Mouse (Mus musculus) midbrain, embryonic 12.5 days (tissue): Measurements from ENCODE around the gene Apbb1. TPM values are rescaled to one million over a fixed set of nuclear protein-coding genes. Genes with fewer than 3 reads are reported as not detected.

ENCODE experiments used
- ATAC-seq: fragments of 200-750 bp; cut with Nextera tagmentation; 2 replicates; pipeline ENCODE4 v1.8.0; 2017; ENCODE audit warnings: low read depth, moderate TSS enrichment, moderate library complexity; ENCODE audit not compliant: low FRiP score
- H3K27ac ChIP-seq: fragments of 300-500 bp; sonication (generic); replicated peaks from 2 replicates; pipeline ENCODE4 v1.5.1; 2016; ENCODE audit warnings: mild to moderate bottlenecking
- H3K27me3 ChIP-seq: fragments of 300-500 bp; sonication (generic); 2 replicates; pipeline ENCODE4 v1.6.1; 2016; ENCODE audit warnings: mild to moderate bottlenecking
- H3K36me3 ChIP-seq: fragments of 300-500 bp; sonication (generic); 2 replicates; pipeline ENCODE4 v1.6.1; 2016
- H3K4me1 ChIP-seq: fragments of 300-500 bp; sonication (generic); 2 replicates; pipeline ENCODE4 v1.6.1; 2016
- H3K4me2 ChIP-seq: fragments of 300-500 bp; sonication (generic); replicated peaks from 2 replicates; pipeline ENCODE4 v1.6.1; 2016; ENCODE audit warnings: mild to moderate bottlenecking, moderate library complexity
- H3K4me3 ChIP-seq: fragments of 300-500 bp; sonication (generic); 2 replicates; pipeline ENCODE4 v1.5.1; 2016; ENCODE audit warnings: mild to moderate bottlenecking
- H3K9ac ChIP-seq: fragments of 300-500 bp; sonication (generic); replicated peaks from 2 replicates; pipeline ENCODE4 v1.6.1; 2016; ENCODE audit warnings: mild to moderate bottlenecking, moderate library complexity
- H3K9me3 ChIP-seq: fragments of 300-500 bp; sonication (generic); 2 replicates; pipeline ENCODE4 v1.6.1; 2016; ENCODE audit warnings: mild to moderate bottlenecking
- WGBS: fragments of 180-500 bp; shearing (Covaris S2); methylation state at CpG from one replicate; pipeline ENCODE4 v1.1.7; 2016; 5-methylcytosine and 5-hydroxymethylcytosine counted together
- polyA plus RNA-seq: library from polyadenylated mRNA; unstranded; fragments of >200 nt; fragmentation: Nextera tagmentation; extraction: Ambion mirVana; gene quantifications from 2 replicates; pipeline ENCODE4 v1.2.1, GENCODE M21; 2016

Apbb1 gene
- polyA plus RNA-seq, 1 experiment from 2014 or later = 166 TPM

DNA sequence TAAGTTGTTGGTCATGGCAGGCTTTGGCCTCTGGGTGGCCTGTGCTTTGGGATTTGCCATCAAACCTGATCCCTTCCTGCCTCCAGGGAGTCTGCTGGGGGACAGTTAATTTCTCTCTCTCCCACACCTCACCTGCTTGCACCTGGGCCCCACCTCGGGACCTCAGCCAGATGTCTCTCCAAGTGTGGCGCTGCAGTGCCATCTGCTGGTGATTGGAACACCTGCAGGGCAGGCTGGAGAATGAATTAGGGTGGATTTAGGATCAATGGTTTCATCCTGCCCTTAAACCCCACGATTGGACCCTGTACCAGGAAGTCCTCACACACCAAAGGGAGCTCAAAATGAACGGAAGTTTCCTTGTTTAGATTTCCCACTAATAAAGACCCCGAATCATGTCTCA lies 66.3 kb downstream of the Apbb1 start:
- 11% methylated on average over 5 of the region's 5 CpGs for WGBS
- Histone ChIP-seq H3K36me3 (no peaks in the 10 kb centered on the region), H3K9ac (no peak overlapping the region), H3K4me1 (peaks cover 5% of the 10 kb centered on the region; the same call in 1 of the 2 replicates), H3K27me3 (peaks cover 61% of the 10 kb centered on the region), H3K27ac (no peak overlapping the region), H3K4me2 (no peak overlapping the region), H3K9me3 (no peaks in the 10 kb centered on the region), H3K4me3 (no peak overlapping the region)
- peak; percentile 31; the same call in 1 of the 2 replicates for ATAC-seq

GRCm38 (mm10) chr7:105514561-105514960 lies 66.9 kb downstream of the Apbb1 start:
- H3K4me2 ChIP-seq = no peak overlapping the region
- H3K27ac ChIP-seq = no peak overlapping the region
- 76% methylated on average over 5 of the region's 5 CpGs for WGBS
- no peak overlapping the region for H3K9ac ChIP-seq
- no peaks in the 10 kb centered on the region for H3K36me3 ChIP-seq
- peaks cover 5% of the 10 kb centered on the region; the same call in 1 of the 2 replicates for H3K4me1 ChIP-seq
- H3K4me3 ChIP-seq = no peak overlapping the region
- 0 out of 2 replicates have a peak, but pooled peaks have one; percentile 5 for ATAC-seq
- peaks cover 65% of the 10 kb centered on the region for H3K27me3 ChIP-seq
- H3K9me3 ChIP-seq = no peaks in the 10 kb centered on the region

GRCm38 (mm10) chr7:105513845-105514291 lies 67.6 kb downstream of the Apbb1 start:
- Histone ChIP-seq H3K27me3 (peaks cover 59% of the 10 kb centered on the region), H3K4me2 (no peak overlapping the region), H3K9ac (no peak overlapping the region), H3K4me1 (peaks cover 5% of the 10 kb centered on the region; the same call in 1 of the 2 replicates), H3K9me3 (no peaks in the 10 kb centered on the region), H3K36me3 (no peaks in the 10 kb centered on the region), H3K27ac (no peak overlapping the region), H3K4me3 (no peak overlapping the region)
- WGBS = 57% methylated on average over 5 of the region's 5 CpGs
- peak; percentile 47; the same call in 1 of the 2 replicates for ATAC-seq

DNA sequence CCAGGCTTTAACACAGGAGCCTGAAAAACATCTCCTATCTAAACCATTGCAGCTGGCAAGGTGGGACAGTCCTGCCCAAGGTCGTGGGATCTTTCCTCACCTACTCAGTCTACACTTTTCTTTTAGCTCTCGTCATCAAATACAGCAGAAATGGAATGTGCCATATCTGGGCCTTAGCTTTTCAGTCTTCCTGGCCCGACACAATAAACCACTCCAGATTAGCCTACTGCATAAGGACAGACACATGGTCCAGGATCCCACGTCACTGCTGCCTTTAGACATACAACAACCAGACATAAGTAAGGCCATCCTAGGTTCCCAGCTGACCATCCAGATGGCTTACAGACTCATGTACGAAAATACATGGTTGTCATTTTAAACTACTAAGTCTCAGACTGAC lies 71.3 kb downstream of the Apbb1 start:
- Histone ChIP-seq H3K36me3 (no peaks in the 10 kb centered on the region), H3K4me1 (no peaks in the 10 kb centered on the region), H3K27ac (no peak overlapping the region), H3K4me3 (no peak overlapping the region), H3K9me3 (no peaks in the 10 kb centered on the region), H3K9ac (no peak overlapping the region), H3K27me3 (peaks cover 47% of the 10 kb centered on the region), H3K4me2 (no peak overlapping the region)
- WGBS = 86% methylated on average over 5 of the region's 5 CpGs
- ATAC-seq = no peak

Other genes starting within 250 kb of the Apbb1 start
- gene Olfr690, start 247.5 kb downstream of the Apbb1 start, polyA plus RNA-seq = not detected in 2 replicates
- not detected in 2 replicates for gene Olfr691, start 239.4 kb downstream of the Apbb1 start, polyA plus RNA-seq
- gene Olfr692, start 213.4 kb downstream of the Apbb1 start, polyA plus RNA-seq = not detected in 2 replicates
- not detected in 2 replicates for gene Gm5901, start 206.6 kb downstream of the Apbb1 start, polyA plus RNA-seq
- gene Fam160a2, start 181.6 kb downstream of the Apbb1 start, polyA plus RNA-seq = 41.8 and 46.2 TPM in 2 replicates
- 0.17 TPM in 1 of 2 replicates, not detected in the other for gene Cnga4, start 177.1 kb downstream of the Apbb1 start, polyA plus RNA-seq
- gene Cckbr, start 155.9 kb downstream of the Apbb1 start, polyA plus RNA-seq = 0.17 and 0.29 TPM in 2 replicates
- 28.0 and 36.3 TPM in 2 replicates for gene Cavin3, start 99.4 kb downstream of the Apbb1 start, polyA plus RNA-seq
- 48.5 and 51.1 TPM in 2 replicates for gene Smpd1, start 27.3 kb downstream of the Apbb1 start, polyA plus RNA-seq
- 0.27 and 0.35 TPM in 2 replicates for gene Hpx, start 18.5 kb upstream of the Apbb1 start, polyA plus RNA-seq
- 54.1 and 55.5 TPM in 2 replicates for gene Trim3, start 51.9 kb upstream of the Apbb1 start, polyA plus RNA-seq
- 135 and 143 TPM in 2 replicates for gene Timm10b, start 58.4 kb upstream of the Apbb1 start, polyA plus RNA-seq
- 71.4 and 79.3 TPM in 2 replicates for gene Arfip2, start 58.8 kb upstream of the Apbb1 start, polyA plus RNA-seq
- gene Gm45799, start 58.9 kb upstream of the Apbb1 start, polyA plus RNA-seq = 3.3 TPM in 2 replicates
- 1.0 and 1.5 TPM in 2 replicates for gene Dnhd1, start 69.2 kb upstream of the Apbb1 start, polyA plus RNA-seq
- gene Ilk, start 154.9 kb upstream of the Apbb1 start, polyA plus RNA-seq = 200 and 212 TPM in 2 replicates
- gene Rrp8, start 155.7 kb upstream of the Apbb1 start, polyA plus RNA-seq = 40.1 and 41.7 TPM in 2 replicates
- gene Taf10, start 162.7 kb upstream of the Apbb1 start, polyA plus RNA-seq = 164 and 185 TPM in 2 replicates
- gene Tpp1, start 170.6 kb upstream of the Apbb1 start, polyA plus RNA-seq = 44.4 and 56.7 TPM in 2 replicates
- 22.0 and 23.9 TPM in 2 replicates for gene Dchs1, start 206.0 kb upstream of the Apbb1 start, polyA plus RNA-seq
- gene Mrpl17, start 229.4 kb upstream of the Apbb1 start, polyA plus RNA-seq = 220 and 231 TPM in 2 replicates